Mouse (Mus musculus) thymus, postnatal 4 days (tissue): ENCODE results near the gene Abcc3.

Experiments
- DNase-seq: peaks from one replicate; pipeline ENCODE4 v3.0.0; 2021

Gene Abcc3

GRCm38 (mm10) chr11:94392672-94393109 lies at the start of gene Abcc3:
TSS of gene Abcc3 (minus strand) at chr11:94392997.
- DNase-seq = peak; percentile 59

- no peak for DNase-seq
Measured at GRCm38 (mm10) chr11:94441752-94442151, 49.0 kb upstream of the Abcc3 start.

- DNase-seq = no peak
Measured at GRCm38 (mm10) chr11:94441122-94441521, 48.3 kb upstream of the Abcc3 start.

- DNase-seq = no peak
Measured at GRCm38 (mm10) chr11:94440421-94440820, 47.6 kb upstream of the Abcc3 start.

GRCm38 (mm10) chr11:94429011-94429651 lies 36.3 kb upstream of the Abcc3 start:
- no peak for DNase-seq

- no peak for DNase-seq
Measured at GRCm38 (mm10) chr11:94428091-94428835, 35.5 kb upstream of the Abcc3 start.

- no peak for DNase-seq
Measured at GRCm38 (mm10) chr11:94425656-94426055, 32.9 kb upstream of the Abcc3 start.

- DNase-seq = no peak
Measured at GRCm38 (mm10) chr11:94425215-94425614, 32.4 kb upstream of the Abcc3 start.

- peak; percentile 32 for DNase-seq
Measured at GRCm38 (mm10) chr11:94424380-94424779, 31.6 kb upstream of the Abcc3 start.

- DNase-seq = no peak
Measured at GRCm38 (mm10) chr11:94423855-94424254, 31.1 kb upstream of the Abcc3 start.

GRCm38 (mm10) chr11:94420991-94421390 lies 28.2 kb upstream of the Abcc3 start:
- DNase-seq = no peak

- DNase-seq = no peak
Measured at GRCm38 (mm10) chr11:94420325-94420724, 27.5 kb upstream of the Abcc3 start.

GRCm38 (mm10) chr11:94419004-94419727 lies 26.4 kb upstream of the Abcc3 start:
- DNase-seq = no peak

- no peak for DNase-seq
Measured at GRCm38 (mm10) chr11:94414042-94414441, 21.2 kb upstream of the Abcc3 start.

GRCm38 (mm10) chr11:94413516-94413915 lies 20.7 kb upstream of the Abcc3 start:
- no peak for DNase-seq

GRCm38 (mm10) chr11:94412998-94413469 lies 20.2 kb upstream of the Abcc3 start:
- no peak for DNase-seq

GRCm38 (mm10) chr11:94412562-94412961 lies 19.8 kb upstream of the Abcc3 start:
- DNase-seq = no peak

GRCm38 (mm10) chr11:94407803-94408321 lies 15.1 kb upstream of the Abcc3 start:
- DNase-seq = peak; percentile 65

- no peak for DNase-seq
Measured at GRCm38 (mm10) chr11:94405348-94405747, 12.6 kb upstream of the Abcc3 start.

- peak; percentile 92 for DNase-seq
Measured at GRCm38 (mm10) chr11:94404641-94405260, 12.0 kb upstream of the Abcc3 start.

- no peak for DNase-seq
Measured at GRCm38 (mm10) chr11:94404178-94404577, 11.4 kb upstream of the Abcc3 start.

- DNase-seq = no peak
Measured at GRCm38 (mm10) chr11:94403757-94404156, 11.0 kb upstream of the Abcc3 start.

GRCm38 (mm10) chr11:94402731-94403130 lies 9.9 kb upstream of the Abcc3 start:
- no peak for DNase-seq
